Mouse (Mus musculus): ENCODE measurements around the gene Rpl39. TPM values are rescaled to one million over a fixed set of nuclear protein-coding genes. Genes with fewer than 3 reads are reported as not detected.

The Rpl39 gene
- total RNA-seq (2023), result 100 to 1,000 TPM; 356 to 442 TPM

DNA sequence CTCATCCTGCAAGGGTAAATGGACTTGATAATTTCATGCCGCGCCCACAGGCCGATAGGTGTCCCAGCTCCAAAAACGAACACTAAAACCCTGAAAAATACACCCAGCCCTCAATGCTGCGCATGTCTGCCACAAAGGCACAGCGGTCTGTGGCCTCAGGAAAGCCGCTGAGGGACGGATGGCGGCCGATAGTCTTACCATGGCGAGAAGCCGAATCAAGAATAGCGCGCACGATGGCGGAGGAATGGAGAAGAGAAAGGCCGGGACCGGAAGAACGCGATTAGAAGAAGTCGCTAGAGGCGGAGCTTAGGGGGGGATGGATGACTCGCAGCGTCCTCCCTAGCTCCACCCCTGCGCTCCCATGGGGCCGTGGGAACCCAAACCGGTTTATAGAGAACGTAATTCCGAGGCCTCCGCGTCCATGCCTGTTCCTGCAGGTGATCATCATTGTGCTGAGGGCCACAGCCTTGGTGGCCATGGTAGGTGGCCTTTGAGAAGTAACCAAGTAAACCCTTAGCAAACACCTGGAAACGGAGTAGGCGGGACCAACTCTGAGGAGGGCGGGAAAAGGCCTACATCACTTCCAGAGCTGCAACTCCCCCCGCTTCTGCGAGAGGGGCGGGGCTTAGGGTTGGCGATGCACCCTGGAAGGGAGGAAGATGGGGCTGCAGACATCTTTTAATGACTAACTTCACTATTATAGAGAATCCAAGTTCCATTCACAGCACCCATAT lies at the start of gene Rpl39:
TSS of gene Rpl39 (minus strand) at position 476 of the 734 bp plus-strand sequence.

GRCm38 (mm10) chrX:37126671-37127358 lies 41.6 kb upstream of the Rpl39 start, which contains the start of gene Nkap:
TSS of gene Nkap (plus strand) at chrX:37126795.

GRCm38 (mm10) chrX:37110193-37110880 lies 25.1 kb upstream of the Rpl39 start, which contains the start of gene Upf3b:
TSS of gene Upf3b (minus strand) at chrX:37110322.

GRCm38 (mm10) chrX:37048066-37048889 lies 36.9 kb downstream of the Rpl39 start, which contains the start of gene Sowahd:
TSS of gene Sowahd (plus strand) at chrX:37048845.

Other genes starting within 250 kb of the Rpl39 start
- gene Ube2a, start 211.5 kb downstream of the Rpl39 start, total RNA-seq (2023), result 10 to 100 TPM; 59.3 to 71.7 TPM
- gene C330007P06Rik, start 211.3 kb downstream of the Rpl39 start, total RNA-seq (2023), result 10 to 100 TPM; 24.7 to 27.5 TPM
- 1 to 10 TPM; 2.8 to 2.9 TPM for gene Nkrf, start 182.5 kb downstream of the Rpl39 start, total RNA-seq (2023)
- gene Sept6, start 93.6 kb downstream of the Rpl39 start, total RNA-seq (2023), result 10 to 100 TPM; 22.5 to 27.0 TPM
- gene Sowahd, start 36.6 kb downstream of the Rpl39 start, total RNA-seq (2023), result under 1 TPM in 1 of 2 experiments, not detected in 1; 0.44 TPM
- 10 to 100 TPM; 11.0 to 12.4 TPM for gene Upf3b, start 24.9 kb upstream of the Rpl39 start, total RNA-seq (2023)
- gene Nkap, start 41.4 kb upstream of the Rpl39 start, total RNA-seq (2023), result 10 to 100 TPM; 10.7 to 14.5 TPM
- gene Akap14, start 83.4 kb upstream of the Rpl39 start, total RNA-seq (2023), result not detected
- 100 to 1,000 TPM; 109 to 125 TPM for gene Ndufa1, start 105.8 kb upstream of the Rpl39 start, total RNA-seq (2023)
- 1 to 10 TPM; 4.0 to 4.7 TPM for gene Rnf113a1, start 105.8 kb upstream of the Rpl39 start, total RNA-seq (2023)
- gene Gm9, start 125.6 kb upstream of the Rpl39 start, total RNA-seq (2023), result not detected
- not detected for gene Rhox1, start 136.9 kb upstream of the Rpl39 start, total RNA-seq (2023)
- gene Rhox2a, start 159.6 kb upstream of the Rpl39 start, total RNA-seq (2023), result not detected
- gene Rhox3a, start 164.5 kb upstream of the Rpl39 start, total RNA-seq (2023), result not detected
- not detected for gene Rhox4a, start 179.9 kb upstream of the Rpl39 start, total RNA-seq (2023)

Data from neutrophil, adult 59 days (primary cell).